Comparison of ENCODE assay signal across 11 mouse cellular contexts in the genomic region with DNA sequence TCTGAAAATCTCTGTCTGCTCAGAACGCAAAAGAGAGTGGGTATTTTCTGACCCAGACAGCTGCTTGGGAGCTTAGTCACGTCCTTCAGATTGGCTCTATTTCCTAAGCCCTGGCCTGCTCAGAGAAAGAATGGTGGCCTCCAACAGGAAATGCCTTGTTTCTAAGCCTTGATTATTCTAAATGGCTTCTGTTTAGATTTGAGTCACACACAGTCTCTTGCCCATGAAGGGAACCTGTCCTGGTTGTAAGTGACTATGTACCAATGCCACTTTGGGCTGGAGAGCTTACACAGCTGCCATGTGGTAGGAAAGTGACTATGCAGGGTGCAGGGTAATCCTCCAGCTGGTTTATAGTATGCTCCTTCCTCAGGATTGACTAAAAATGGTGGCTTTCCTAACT.
DNase-seq lines count a peak whose midpoint lies in the region; ATAC-seq and TF ChIP-seq lines count a peak whose summit lies in the region.
"Had no signal": no experiment of that assay in that cellular context is flagged by ENCODE, and none has a peak within 500 bp of the region (broad histone marks: within the 10 kb centered on the region; RNA-seq: fewer than 3 reads in every experiment).

No protein-coding gene starts in this region.

- intact Hi-C loops in heart, postnatal 25 days (cut with DNase I) = no loop called here

- in situ Hi-C loops in CH12.LX (cut with MboI; ENCODE audit: low pct_ligation_motif_present, low pct_unique_long_range_greater_than_20kb, low sequenced_read_pairs) = loop anchor here (25.0 kb wide), 1 partner anchor 302 kb away; no protein-coding TSS in a partner anchor

- peak overlapping the region; percentile 14 for H3K27ac ChIP-seq in CH12.LX (ENCODE audit: insufficient read depth, low read depth)
- H3K27ac ChIP-seq in forebrain, embryonic 12.5 days = peak overlapping the region; percentile 27; the same call in 1 of the 2 replicates
- H3K27ac ChIP-seq: liver, embryonic 14.5 days had no signal

- ATAC-seq in forebrain, embryonic 12.5 days (ENCODE audit: low FRiP score) = no peak

- TF ChIP-seq POLR2A in CH12.LX (IDR thresholded peaks at IDR 0.05; ENCODE audit: low read depth, low read length) = no peak

- peak; percentile 46; the same call in 1 of the 2 replicates for TF ChIP-seq EP300 in CH12.LX (IDR thresholded peaks at IDR 0.05; ENCODE audit: low read length)

- dilution Hi-C loops in CH12.LX (cut with MboI; ENCODE audit: extremely low pct_ligation_motif_present, extremely low pct_unique_long_range_greater_than_20kb, low sequenced_read_pairs) = no loop called here

- H3K9me3 ChIP-seq in CH12.LX (replicated peaks; ENCODE audit: low read length) = no peaks in the 10 kb centered on the region
- no peaks in the 10 kb centered on the region for H3K9me3 ChIP-seq in forebrain, embryonic 12.5 days
- H3K9me3 ChIP-seq: G1E had no signal

- no peak for TF ChIP-seq CTCF in CH12.LX (conservative IDR thresholded peaks at IDR 0.05 in 1 of 2, IDR thresholded peaks at IDR 0.05 in 1 of 2; ENCODE audit: low read depth in 2 of 2, low read length in 2 of 2)

- peak; percentile 42 to 47 for DNase-seq in heart, adult 9 months (ENCODE audit: low spot score in 2 of 2)
- DNase-seq in heart, postnatal 25 days (ENCODE audit: low spot score) = no peak
- no peak for DNase-seq in CH12.LX (ENCODE audit: extremely low read depth)
- peak; percentile 21 for DNase-seq in lung, postnatal 36 days
- DNase-seq in retina, embryonic 14.5 days (ENCODE audit: low spot score) = no peak
- DNase-seq in kidney, postnatal 14 days = no peak
- no peak for DNase-seq in layer of hippocampus, adult 11-12 months (ENCODE audit: low spot score)
- DNase-seq: retina, postnatal 1 day had no signal

- no peak overlapping the region for H3K9ac ChIP-seq in CH12.LX (ENCODE audit: insufficient read depth, low read depth)
- no peak overlapping the region for H3K9ac ChIP-seq in forebrain, embryonic 12.5 days
- H3K9ac ChIP-seq: liver, embryonic 14.5 days had no signal

- H3K36me3 ChIP-seq in CH12.LX (replicated peaks in 1 of 2; ENCODE audit: control insufficient read depth in 1 of 2, insufficient read depth in 1 of 2, low read length in 1 of 2) = peaks cover 3 to 21% of the 10 kb centered on the region in 2 experiments
- no peaks in the 10 kb centered on the region for H3K36me3 ChIP-seq in forebrain, embryonic 12.5 days (replicated peaks)

- H3K4me2 ChIP-seq in CH12.LX (ENCODE audit: insufficient read depth, low read depth, poor library complexity, severe bottlenecking) = no peak overlapping the region
- H3K4me2 ChIP-seq in forebrain, embryonic 12.5 days = no peak overlapping the region

- H3K79me2 ChIP-seq in CH12.LX (replicated peaks; ENCODE audit: control insufficient read depth, extremely low read depth, insufficient read depth, poor library complexity, severe bottlenecking) = no peaks in the 10 kb centered on the region

- no peak overlapping the region for H3K4me3 ChIP-seq in CH12.LX (replicated peaks in 1 of 3; ENCODE audit: low read depth in 2 of 3, low read length in 2 of 3, poor library complexity in 1 of 3)
- no peak overlapping the region for H3K4me3 ChIP-seq in forebrain, embryonic 12.5 days (replicated peaks)

- TF ChIP-seq RAD21 in CH12.LX (IDR thresholded peaks at IDR 0.05; ENCODE audit: low read depth, low read length) = no peak

- H3K27me3 ChIP-seq in CH12.LX (replicated peaks) = no peaks in the 10 kb centered on the region
- H3K27me3 ChIP-seq in forebrain, embryonic 12.5 days = no peaks in the 10 kb centered on the region

- peaks cover 19 to 57% of the 10 kb centered on the region in 2 experiments for H3K4me1 ChIP-seq in CH12.LX (ENCODE audit: control insufficient read depth in 1 of 2, insufficient read depth in 2 of 2)
- H3K4me1 ChIP-seq in forebrain, embryonic 12.5 days = peaks cover 68% of the 10 kb centered on the region

- WGBS in forebrain, embryonic 12.5 days = 47% methylated on average over 2 of the region's 2 CpGs

TF ChIP-seq in CH12.LX, 34 proteins besides CTCF, POLR2A, EP300 and RAD21:
- 0 out of 2 replicates have a peak, but pooled peaks have one; percentile 27 for TF ChIP-seq BHLHE40 (IDR thresholded peaks at IDR 0.05; ENCODE audit: low read depth, low read length)
- TF ChIP-seq JUND (conservative IDR thresholded peaks at IDR 0.05; ENCODE audit: low read depth, low read length) = peak; percentile 57; the same call in 1 of the 2 replicates
- peak; percentile 90 for TF ChIP-seq IRF4 (IDR thresholded peaks at IDR 0.05; ENCODE audit: low read depth, low read length)
- peak; percentile 50; the same call in 1 of the 2 replicates for TF ChIP-seq TCF12 (IDR thresholded peaks at IDR 0.05; ENCODE audit: low read depth, low read length)
- peak; percentile 28; the same call in 1 of the 2 replicates for TF ChIP-seq ELF1 (IDR thresholded peaks at IDR 0.05; ENCODE audit: low read depth, low read length)
- TF ChIP-seq MYC (IDR thresholded peaks at IDR 0.05; ENCODE audit: low read depth, low read length) = peak; percentile 52
- no peak for TF ChIP-seq E2F4 (IDR thresholded peaks at IDR 0.05; ENCODE audit: insufficient replicate concordance, low read depth, low read length)
- TF ChIP-seq ETS1 (conservative IDR thresholded peaks at IDR 0.05; ENCODE audit: low read depth, low read length) = 0 out of 2 replicates have a peak, but pooled peaks have one; percentile 37
- no peak for TF ChIP-seq ZC3H11A (IDR thresholded peaks at IDR 0.05; ENCODE audit: low read depth, low read length)
- TF ChIP-seq MEF2A (IDR thresholded peaks at IDR 0.05; ENCODE audit: borderline replicate concordance, low read depth, low read length) = peak; percentile 68; the same call in 1 of the 2 replicates
- no peak for TF ChIP-seq RCOR1 (conservative IDR thresholded peaks at IDR 0.05; ENCODE audit: low read depth, low read length)
- no peak for TF ChIP-seq ZMIZ1 (IDR thresholded peaks at IDR 0.05; ENCODE audit: low read depth, low read length)

Comparison
In these comparisons a context has a peak if more than half of its experiments do, and no peak if none do; other contexts are left out.
1. DNase-seq: peak in heart, adult 9 months (2 of 2) and lung, postnatal 36 days (single experiment); none in heart, postnatal 25 days (single experiment), CH12.LX (single experiment), retina, embryonic 14.5 days (single experiment), kidney, postnatal 14 days (single experiment) and layer of hippocampus, adult 11-12 months (single experiment).